Mouse (Mus musculus): ENCODE results near the gene Astn1. TPM values are rescaled to one million over a fixed set of nuclear protein-coding genes. Genes with fewer than 3 reads are reported as not detected.

Astn1 gene
- polyA plus RNA-seq, 1 experiment = 0.28 TPM

GRCm38 (mm10) chr1:158414198-158414597 lies 52.1 kb downstream of the Astn1 start:
- no peaks in the 10 kb centered on the region for H3K4me1 ChIP-seq (ENCODE audit: control insufficient read depth, insufficient read depth, low read length)
- no peaks in the 10 kb centered on the region for H3K27me3 ChIP-seq (ENCODE audit: control insufficient read depth, insufficient read depth, low read length)
- TF ChIP-seq POLR2A (IDR thresholded peaks at IDR 0.05; ENCODE audit: control insufficient read depth, low read depth, low read length) (no peak), CTCF (IDR thresholded peaks at IDR 0.05; ENCODE audit: control insufficient read depth, insufficient read depth, insufficient replicate concordance, low read depth, low read length) (no peak)
- no peak overlapping the region for H3K27ac ChIP-seq (ENCODE audit: control insufficient read depth, insufficient read depth, low read depth, low read length)
- no peaks in the 10 kb centered on the region for H3K36me3 ChIP-seq (ENCODE audit: control insufficient read depth, insufficient read depth, low read length)
- H3K4me3 ChIP-seq (ENCODE audit: control insufficient read depth, low read depth, low read length) = no peak overlapping the region

DNA sequence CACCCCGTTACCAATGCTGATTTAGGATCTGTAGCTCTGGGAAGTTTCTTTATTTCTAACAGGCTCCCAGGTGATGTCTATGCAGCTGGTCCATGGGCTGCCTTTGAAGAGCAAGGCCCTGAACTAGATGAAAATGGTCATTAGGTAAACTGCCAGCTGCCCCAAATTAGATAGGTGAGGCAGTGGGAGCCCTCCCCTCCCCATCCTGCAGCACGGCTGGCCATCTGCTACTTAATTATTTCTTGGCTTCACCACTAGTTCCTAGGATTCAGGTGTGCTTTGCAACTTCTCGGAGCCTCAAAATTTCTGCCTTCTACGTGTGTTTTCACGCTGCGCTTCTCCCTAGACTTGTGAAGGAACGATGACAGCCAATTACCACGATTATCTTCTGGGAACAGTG lies 59.4 kb downstream of the Astn1 start:
- Histone ChIP-seq H3K27ac (ENCODE audit: control insufficient read depth, insufficient read depth, low read depth, low read length) (no peak overlapping the region), H3K27me3 (ENCODE audit: control insufficient read depth, insufficient read depth, low read length) (no peaks in the 10 kb centered on the region), H3K36me3 (ENCODE audit: control insufficient read depth, insufficient read depth, low read length) (no peaks in the 10 kb centered on the region), H3K4me1 (ENCODE audit: control insufficient read depth, insufficient read depth, low read length) (no peaks in the 10 kb centered on the region), H3K4me3 (ENCODE audit: control insufficient read depth, low read depth, low read length) (no peak overlapping the region)
- TF ChIP-seq POLR2A (IDR thresholded peaks at IDR 0.05; ENCODE audit: control insufficient read depth, low read depth, low read length) (no peak), CTCF (IDR thresholded peaks at IDR 0.05; ENCODE audit: control insufficient read depth, insufficient read depth, insufficient replicate concordance, low read depth, low read length) (no peak)

DNA sequence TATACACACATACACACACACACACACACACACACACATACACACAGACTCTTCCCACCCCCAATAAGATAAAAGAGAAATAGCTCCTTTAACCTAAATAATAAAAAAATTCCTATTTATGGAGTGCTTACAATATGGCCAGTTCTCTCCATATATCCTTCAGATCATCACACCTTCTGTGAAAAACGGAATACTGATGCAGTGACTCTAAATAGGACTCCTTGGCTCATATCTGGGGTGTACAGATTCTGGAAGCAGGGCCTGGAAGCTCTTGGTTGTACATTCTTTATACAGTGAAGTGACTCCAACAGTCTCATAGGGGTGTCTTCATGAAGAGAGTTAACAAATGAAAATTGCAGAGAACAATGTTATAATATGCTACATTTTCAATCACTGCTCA lies 60.7 kb downstream of the Astn1 start:
- H3K27me3 ChIP-seq (ENCODE audit: control insufficient read depth, insufficient read depth, low read length) = no peaks in the 10 kb centered on the region
- no peaks in the 10 kb centered on the region for H3K4me1 ChIP-seq (ENCODE audit: control insufficient read depth, insufficient read depth, low read length)
- no peaks in the 10 kb centered on the region for H3K36me3 ChIP-seq (ENCODE audit: control insufficient read depth, insufficient read depth, low read length)
- no peak overlapping the region for H3K27ac ChIP-seq (ENCODE audit: control insufficient read depth, insufficient read depth, low read depth, low read length)
- no peak overlapping the region for H3K4me3 ChIP-seq (ENCODE audit: control insufficient read depth, low read depth, low read length)
- TF ChIP-seq CTCF (IDR thresholded peaks at IDR 0.05; ENCODE audit: control insufficient read depth, insufficient read depth, insufficient replicate concordance, low read depth, low read length) (no peak), POLR2A (IDR thresholded peaks at IDR 0.05; ENCODE audit: control insufficient read depth, low read depth, low read length) (no peak)

DNA sequence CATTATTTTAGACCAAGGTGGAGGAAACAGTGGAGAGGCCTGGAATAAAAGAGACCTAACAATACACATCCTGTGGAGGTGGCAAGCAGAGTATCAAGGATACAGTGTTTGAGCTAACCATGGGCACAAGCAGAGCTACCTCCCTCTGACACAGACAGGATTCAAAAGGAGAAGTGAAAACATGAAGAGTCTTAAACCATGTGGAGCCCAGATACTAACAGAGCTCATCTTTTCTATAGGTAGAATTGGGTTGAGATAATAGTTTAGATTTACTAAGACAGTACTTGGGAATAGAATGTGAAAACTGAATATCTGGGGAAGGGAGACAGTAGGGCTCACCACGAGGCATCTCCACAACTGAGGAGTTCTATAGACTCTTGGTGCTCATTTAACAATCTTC lies 84.0 kb downstream of the Astn1 start:
- H3K4me3 ChIP-seq (ENCODE audit: control insufficient read depth, low read depth, low read length) = no peak overlapping the region
- TF ChIP-seq CTCF (IDR thresholded peaks at IDR 0.05; ENCODE audit: control insufficient read depth, insufficient read depth, insufficient replicate concordance, low read depth, low read length) (no peak), POLR2A (IDR thresholded peaks at IDR 0.05; ENCODE audit: control insufficient read depth, low read depth, low read length) (no peak)
- no peaks in the 10 kb centered on the region for H3K36me3 ChIP-seq (ENCODE audit: control insufficient read depth, insufficient read depth, low read length)
- no peaks in the 10 kb centered on the region for H3K27me3 ChIP-seq (ENCODE audit: control insufficient read depth, insufficient read depth, low read length)
- H3K27ac ChIP-seq (ENCODE audit: control insufficient read depth, insufficient read depth, low read depth, low read length) = no peak overlapping the region
- no peaks in the 10 kb centered on the region for H3K4me1 ChIP-seq (ENCODE audit: control insufficient read depth, insufficient read depth, low read length)

DNA sequence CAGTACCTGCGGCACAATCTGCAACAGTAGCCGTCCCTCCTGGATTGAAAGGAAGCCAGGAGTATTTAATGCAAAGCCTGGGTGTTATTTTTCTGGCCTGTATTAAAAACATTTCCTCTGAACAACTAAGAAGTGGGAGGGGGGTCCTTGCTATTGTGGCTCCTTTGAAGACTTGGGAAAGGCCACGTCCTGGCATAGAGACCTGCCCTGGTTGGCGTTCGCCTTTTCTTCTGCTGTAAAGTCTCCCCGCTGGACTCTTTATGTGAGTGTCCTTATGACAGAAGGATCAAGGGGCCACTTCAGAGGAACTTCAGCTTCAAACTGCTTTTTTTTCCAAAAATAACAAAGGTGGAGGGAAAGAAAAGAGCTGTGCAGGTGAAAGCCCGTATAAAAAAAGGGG lies 85.9 kb downstream of the Astn1 start:
- Histone ChIP-seq H3K36me3 (ENCODE audit: control insufficient read depth, insufficient read depth, low read length) (no peaks in the 10 kb centered on the region), H3K4me1 (ENCODE audit: control insufficient read depth, insufficient read depth, low read length) (no peaks in the 10 kb centered on the region), H3K4me3 (ENCODE audit: control insufficient read depth, low read depth, low read length) (no peak overlapping the region), H3K27me3 (ENCODE audit: control insufficient read depth, insufficient read depth, low read length) (no peaks in the 10 kb centered on the region), H3K27ac (ENCODE audit: control insufficient read depth, insufficient read depth, low read depth, low read length) (no peak overlapping the region)
- no peak for TF ChIP-seq POLR2A (IDR thresholded peaks at IDR 0.05; ENCODE audit: control insufficient read depth, low read depth, low read length)
- no peak for TF ChIP-seq CTCF (IDR thresholded peaks at IDR 0.05; ENCODE audit: control insufficient read depth, insufficient read depth, insufficient replicate concordance, low read depth, low read length)

- no peak for TF ChIP-seq CTCF (IDR thresholded peaks at IDR 0.05; ENCODE audit: control insufficient read depth, insufficient read depth, insufficient replicate concordance, low read depth, low read length)
- no peak for TF ChIP-seq POLR2A (IDR thresholded peaks at IDR 0.05; ENCODE audit: control insufficient read depth, low read depth, low read length)
- Histone ChIP-seq H3K27ac (ENCODE audit: control insufficient read depth, insufficient read depth, low read depth, low read length) (no peak overlapping the region), H3K4me3 (ENCODE audit: control insufficient read depth, low read depth, low read length) (no peak overlapping the region), H3K36me3 (ENCODE audit: control insufficient read depth, insufficient read depth, low read length) (no peaks in the 10 kb centered on the region), H3K27me3 (ENCODE audit: control insufficient read depth, insufficient read depth, low read length) (no peaks in the 10 kb centered on the region), H3K4me1 (ENCODE audit: control insufficient read depth, insufficient read depth, low read length) (no peaks in the 10 kb centered on the region)
Observed at GRCm38 (mm10) chr1:158452675-158453074, 90.6 kb downstream of the Astn1 start.

DNA sequence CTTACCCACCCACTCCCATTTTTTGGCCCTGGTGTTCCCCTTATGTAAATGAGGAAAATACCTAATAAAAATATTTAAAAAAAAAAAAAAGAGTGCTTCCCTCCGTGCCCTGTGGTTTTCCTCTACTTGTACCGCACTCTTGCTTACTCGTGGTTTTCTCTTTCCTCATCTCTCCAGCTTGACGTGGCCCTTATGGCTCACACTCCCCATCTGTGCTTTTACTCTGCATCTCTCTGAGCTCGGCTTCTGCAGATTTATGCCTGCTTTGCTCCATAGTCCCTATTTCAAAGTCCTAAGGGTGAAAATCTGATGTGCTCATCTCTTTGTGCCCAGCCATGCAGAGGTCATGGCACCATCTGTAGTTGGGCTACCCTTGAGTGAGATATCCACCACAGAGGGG lies 91.5 kb downstream of the Astn1 start:
- Histone ChIP-seq H3K4me3 (ENCODE audit: control insufficient read depth, low read depth, low read length) (no peak overlapping the region), H3K36me3 (ENCODE audit: control insufficient read depth, insufficient read depth, low read length) (no peaks in the 10 kb centered on the region), H3K27ac (ENCODE audit: control insufficient read depth, insufficient read depth, low read depth, low read length) (no peak overlapping the region), H3K4me1 (ENCODE audit: control insufficient read depth, insufficient read depth, low read length) (no peaks in the 10 kb centered on the region), H3K27me3 (ENCODE audit: control insufficient read depth, insufficient read depth, low read length) (no peaks in the 10 kb centered on the region)
- TF ChIP-seq POLR2A (IDR thresholded peaks at IDR 0.05; ENCODE audit: control insufficient read depth, low read depth, low read length) (no peak), CTCF (IDR thresholded peaks at IDR 0.05; ENCODE audit: control insufficient read depth, insufficient read depth, insufficient replicate concordance, low read depth, low read length) (no peak)

GRCm38 (mm10) chr1:158463975-158464374 lies 101.9 kb downstream of the Astn1 start:
- no peaks in the 10 kb centered on the region for H3K36me3 ChIP-seq (ENCODE audit: control insufficient read depth, insufficient read depth, low read length)
- no peak overlapping the region for H3K4me3 ChIP-seq (ENCODE audit: control insufficient read depth, low read depth, low read length)
- H3K27ac ChIP-seq (ENCODE audit: control insufficient read depth, insufficient read depth, low read depth, low read length) = no peak overlapping the region
- no peaks in the 10 kb centered on the region for H3K4me1 ChIP-seq (ENCODE audit: control insufficient read depth, insufficient read depth, low read length)
- TF ChIP-seq POLR2A (IDR thresholded peaks at IDR 0.05; ENCODE audit: control insufficient read depth, low read depth, low read length) = no peak
- no peak for TF ChIP-seq CTCF (IDR thresholded peaks at IDR 0.05; ENCODE audit: control insufficient read depth, insufficient read depth, insufficient replicate concordance, low read depth, low read length)
- no peaks in the 10 kb centered on the region for H3K27me3 ChIP-seq (ENCODE audit: control insufficient read depth, insufficient read depth, low read length)
